Mouse (Mus musculus): ENCODE results near the gene Acbd4. TPM values are rescaled to one million over a fixed set of nuclear protein-coding genes. Genes with fewer than 3 reads are reported as not detected.

The Acbd4 gene
- polyA plus RNA-seq, 1 experiment, result 46.5 TPM

- Histone ChIP-seq H3K4me3 (replicated peaks; ENCODE audit: extremely low read depth, low read depth, low read length) (no peak overlapping the region), H3K4me1 (ENCODE audit: control insufficient read depth, insufficient read depth, low read length) (peaks cover 12% of the 10 kb centered on the region)
- DNase-seq, result no peak
- WGBS, result 80% methylated on average over 4 of the region's 4 CpGs
- TF ChIP-seq POLR2A (IDR thresholded peaks at IDR 0.05; ENCODE audit: borderline replicate concordance, extremely low read depth, low read depth, low read length) (no peak), CTCF (IDR thresholded peaks at IDR 0.05; ENCODE audit: insufficient read depth, low read length) (no peak)
These were observed 44.9 kb downstream of the Acbd4 start for GRCm38 (mm10) chr11:103146386-103146785.

DNA sequence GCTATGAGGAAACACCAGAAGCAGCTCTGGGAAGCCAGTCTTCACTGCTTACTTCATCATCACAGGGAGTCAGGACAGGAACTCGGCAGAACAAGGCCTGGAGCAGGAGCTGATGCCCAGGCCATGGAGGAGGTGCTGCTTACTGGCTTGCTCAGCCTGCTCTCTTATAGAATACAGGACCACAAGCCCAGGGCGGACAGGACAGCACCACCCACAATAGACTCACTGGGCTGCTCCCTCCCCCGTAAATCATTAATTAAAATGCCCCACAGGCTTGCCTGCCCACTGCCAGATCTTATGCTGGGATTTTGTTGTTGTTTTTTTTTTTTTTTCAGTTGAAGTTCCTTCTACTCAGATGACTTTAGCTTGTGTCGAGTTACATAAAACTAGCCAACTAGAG, 46.3 kb downstream of the Acbd4 start:
- no peak for TF ChIP-seq CTCF (IDR thresholded peaks at IDR 0.05; ENCODE audit: insufficient read depth, low read length)
- no peak for TF ChIP-seq POLR2A (IDR thresholded peaks at IDR 0.05; ENCODE audit: borderline replicate concordance, extremely low read depth, low read depth, low read length)
- Histone ChIP-seq H3K4me3 (replicated peaks; ENCODE audit: extremely low read depth, low read depth, low read length) (no peak overlapping the region), H3K4me1 (ENCODE audit: control insufficient read depth, insufficient read depth, low read length) (peaks cover 3% of the 10 kb centered on the region; the same call in 1 of the 2 replicates)
- DNase-seq, result no peak
- 72% methylated on average over 4 of the region's 4 CpGs for WGBS

DNA sequence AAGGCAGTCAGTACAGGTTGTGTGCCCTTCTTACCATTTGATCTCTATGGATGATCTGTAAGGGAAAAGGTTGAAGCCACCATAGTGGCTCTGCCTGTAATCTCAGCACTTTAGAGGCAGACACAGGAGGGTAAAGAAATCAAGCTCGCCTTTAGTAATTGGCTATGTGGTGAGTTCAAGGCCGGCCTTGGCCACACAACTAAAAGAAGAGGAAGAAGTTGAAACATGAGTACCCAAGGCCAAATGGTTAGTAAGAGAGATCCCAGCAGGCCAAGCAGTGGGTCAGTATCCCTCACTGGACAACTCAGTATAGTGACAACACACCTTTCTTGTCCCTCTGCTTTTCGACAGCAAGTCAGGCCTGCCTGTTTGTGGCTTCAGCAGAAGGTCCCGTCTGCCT, 48.3 kb downstream of the Acbd4 start:
- WGBS, result 97% methylated on average over 4 of the region's 4 CpGs
- no peak for DNase-seq
- no peak overlapping the region for H3K4me3 ChIP-seq (replicated peaks; ENCODE audit: extremely low read depth, low read depth, low read length)
- TF ChIP-seq CTCF (IDR thresholded peaks at IDR 0.05; ENCODE audit: insufficient read depth, low read length) (no peak), POLR2A (IDR thresholded peaks at IDR 0.05; ENCODE audit: borderline replicate concordance, extremely low read depth, low read depth, low read length) (no peak)
- H3K4me1 ChIP-seq (ENCODE audit: control insufficient read depth, insufficient read depth, low read length), result no peaks in the 10 kb centered on the region

GRCm38 (mm10) chr11:103158621-103159478, 57.4 kb downstream of the Acbd4 start:
- peak; percentile 84 for TF ChIP-seq CTCF (IDR thresholded peaks at IDR 0.05; ENCODE audit: insufficient read depth, low read length)
- peak; percentile 17; the same call in 1 of the 2 replicates for TF ChIP-seq POLR2A (IDR thresholded peaks at IDR 0.05; ENCODE audit: borderline replicate concordance, extremely low read depth, low read depth, low read length)
- peak; percentile 98 for DNase-seq
- Histone ChIP-seq H3K4me3 (replicated peaks; ENCODE audit: extremely low read depth, low read depth, low read length) (peak overlapping the region; percentile 45), H3K4me1 (ENCODE audit: control insufficient read depth, insufficient read depth, low read length) (peaks cover 3% of the 10 kb centered on the region; the same call in 1 of the 2 replicates)
- WGBS, result 1% methylated on average over 25 of the region's 25 CpGs

GRCm38 (mm10) chr11:103160738-103161137, 59.3 kb downstream of the Acbd4 start:
- DNase-seq, result no peak
- TF ChIP-seq POLR2A (IDR thresholded peaks at IDR 0.05; ENCODE audit: borderline replicate concordance, extremely low read depth, low read depth, low read length), result no peak
- TF ChIP-seq CTCF (IDR thresholded peaks at IDR 0.05; ENCODE audit: insufficient read depth, low read length), result no peak
- H3K4me1 ChIP-seq (ENCODE audit: control insufficient read depth, insufficient read depth, low read length), result peaks cover 3% of the 10 kb centered on the region; the same call in 1 of the 2 replicates
- no peak overlapping the region for H3K4me3 ChIP-seq (replicated peaks; ENCODE audit: extremely low read depth, low read depth, low read length)
- 82% methylated on average over 11 of the region's 11 CpGs for WGBS

GRCm38 (mm10) chr11:103161449-103161848, 60.0 kb downstream of the Acbd4 start:
- Histone ChIP-seq H3K4me1 (ENCODE audit: control insufficient read depth, insufficient read depth, low read length) (peaks cover 3% of the 10 kb centered on the region; the same call in 1 of the 2 replicates), H3K4me3 (replicated peaks; ENCODE audit: extremely low read depth, low read depth, low read length) (no peak overlapping the region)
- WGBS, result 77% methylated on average over 7 of the region's 7 CpGs
- TF ChIP-seq CTCF (IDR thresholded peaks at IDR 0.05; ENCODE audit: insufficient read depth, low read length), result no peak
- TF ChIP-seq POLR2A (IDR thresholded peaks at IDR 0.05; ENCODE audit: borderline replicate concordance, extremely low read depth, low read depth, low read length), result no peak
- no peak for DNase-seq

Other genes with a start within 250 kb of the Acbd4 start
- 74.5 and 77.7 TPM in 2 replicates for gene Eftud2, start 220.7 kb upstream of the Acbd4 start, polyA plus RNA-seq (2012; rRNA removed)
- 1.00 and 1.3 TPM in 2 replicates for gene Ccdc103, start 220.5 kb upstream of the Acbd4 start, polyA plus RNA-seq (2012; rRNA removed)
- gene Fam187a, start 216.5 kb upstream of the Acbd4 start, polyA plus RNA-seq (2012; rRNA removed), result 0.11 and 0.19 TPM in 2 replicates
- 0.15 and 0.24 TPM in 2 replicates for gene Gfap, start 200.8 kb upstream of the Acbd4 start, polyA plus RNA-seq (2012; rRNA removed)
- 0.61 and 0.99 TPM in 2 replicates for gene Kif18b, start 176.6 kb upstream of the Acbd4 start, polyA plus RNA-seq (2012; rRNA removed)
- gene C1ql1, start 155.0 kb upstream of the Acbd4 start, polyA plus RNA-seq (2012; rRNA removed), result 0.22 TPM in 2 replicates
- 24.0 and 32.2 TPM in 2 replicates for gene Nmt1, start 73.5 kb upstream of the Acbd4 start, polyA plus RNA-seq (2012; rRNA removed)
- gene Dcakd, start 73.3 kb upstream of the Acbd4 start, polyA plus RNA-seq (2012; rRNA removed), result 54.4 and 58.2 TPM in 2 replicates
- gene Plcd3, start within 50 bp of the Acbd4 start, polyA plus RNA-seq (2012; rRNA removed), result 11.0 and 17.2 TPM in 2 replicates
- 15.2 and 16.0 TPM in 2 replicates for gene Hexim1, start 14.5 kb downstream of the Acbd4 start, polyA plus RNA-seq (2012; rRNA removed)
- gene Hexim2, start 30.7 kb downstream of the Acbd4 start, polyA plus RNA-seq (2012; rRNA removed), result 2.9 and 4.7 TPM in 2 replicates
- 26.4 and 31.7 TPM in 2 replicates for gene Fmnl1, start 69.4 kb downstream of the Acbd4 start, polyA plus RNA-seq (2012; rRNA removed)
- gene 1700023F06Rik, start 106.9 kb downstream of the Acbd4 start, polyA plus RNA-seq (2012; rRNA removed), result 0.41 and 0.50 TPM in 2 replicates
- not detected in 2 replicates for gene Spata32, start 116.8 kb downstream of the Acbd4 start, polyA plus RNA-seq (2012; rRNA removed)
- gene Map3k14, start 165.8 kb downstream of the Acbd4 start, polyA plus RNA-seq (2012; rRNA removed), result 16.3 and 19.7 TPM in 2 replicates